Mouse (Mus musculus): ENCODE results near the gene Tagln. TPM values are rescaled to one million over a fixed set of nuclear protein-coding genes. Genes with fewer than 3 reads are reported as not detected.

Gene Tagln
- total and polyA plus RNA-seq, 3 experiments = 0.42 to 1.1 TPM; not detected in 1

DNA sequence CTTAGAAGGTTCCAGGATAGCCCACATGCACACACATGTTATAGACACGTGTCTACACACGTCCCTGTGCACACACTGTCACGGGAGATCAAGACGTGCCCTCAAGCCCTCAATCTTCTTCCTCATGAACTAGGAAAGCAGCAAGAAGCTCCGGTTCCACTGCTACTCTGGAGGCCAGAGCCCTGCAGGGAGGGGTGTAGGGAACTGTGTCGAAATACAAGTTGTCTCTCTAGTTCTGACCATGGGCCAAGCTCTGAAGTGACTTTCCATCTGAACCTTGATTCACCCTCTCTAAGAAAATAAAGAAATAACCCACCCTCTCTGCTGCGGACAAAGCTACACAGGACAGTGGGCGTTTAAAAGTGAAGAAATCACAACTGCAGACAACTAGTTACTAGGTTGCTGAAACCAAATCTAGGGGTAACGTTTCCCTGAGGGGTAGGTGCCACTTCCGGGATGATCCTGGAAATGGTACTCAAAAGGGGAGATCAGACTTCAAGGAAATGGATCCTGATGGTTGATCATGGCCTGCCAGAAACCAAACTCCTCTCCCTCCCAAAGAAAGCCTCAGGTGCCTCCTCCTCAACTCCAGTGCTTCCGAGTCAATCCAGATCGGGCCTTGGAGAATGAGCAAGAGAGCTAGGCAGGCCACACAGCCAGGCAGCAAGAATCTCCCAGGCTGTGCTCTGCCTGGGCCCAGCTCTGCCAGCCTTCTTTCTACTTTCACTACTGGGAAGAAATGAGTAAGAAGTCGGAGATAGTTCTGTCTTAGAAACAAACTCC is 17.8 kb upstream of the Tagln start:
- H3K36me3 ChIP-seq (ENCODE audit: control insufficient read depth in 1 of 2, insufficient read depth in 2 of 2, low read length in 2 of 2) = peaks cover 2 to 4% of the 10 kb centered on the region in 2 experiments; a peak in 2 of 4 replicates
- peak overlapping the region; percentile 81 for H3K9ac ChIP-seq (ENCODE audit: control insufficient read depth, low read depth, low read length, poor library complexity, severe bottlenecking)
- no peaks in the 10 kb centered on the region for H3K9me3 ChIP-seq (replicated peaks; ENCODE audit: insufficient read depth, low read length)
- TF ChIP-seq EP300 (IDR thresholded peaks at IDR 0.05; ENCODE audit: low read depth in 1 of 2, low read length in 2 of 2) = no peak
- TF ChIP-seq USF2 (IDR thresholded peaks at IDR 0.05; ENCODE audit: borderline replicate concordance in 1 of 2, insufficient read depth in 1 of 2, low read depth in 1 of 2, low read length in 2 of 2) = no peak
- no peak for TF ChIP-seq GABPA (IDR thresholded peaks at IDR 0.05; ENCODE audit: low read depth, low read length)
- no peak for TF ChIP-seq RAD21 (IDR thresholded peaks at IDR 0.05; ENCODE audit: low read depth, low read length)
- no peak for TF ChIP-seq GATA1 (IDR thresholded peaks at IDR 0.05; ENCODE audit: low read depth, low read length)
- TF ChIP-seq ETS1 (IDR thresholded peaks at IDR 0.05; ENCODE audit: low read depth, low read length) = no peak
- TF ChIP-seq USF1 (IDR thresholded peaks at IDR 0.05; ENCODE audit: low read depth, low read length) = no peak
- no peak for TF ChIP-seq MAFK (IDR thresholded peaks at IDR 0.05; ENCODE audit: borderline replicate concordance, low read depth, low read length)
- H3K27ac ChIP-seq (ENCODE audit: control insufficient read depth, low read depth, low read length) = peak overlapping the region; percentile 28; the same call in 1 of the 2 replicates
- H3K4me3 ChIP-seq (ENCODE audit: control insufficient read depth in 1 of 2, insufficient read depth in 1 of 2, low read depth in 2 of 2, low read length in 2 of 2) = peak overlapping the region; percentile 84 to 87
- H3K79me2 ChIP-seq (ENCODE audit: control insufficient read depth, insufficient read depth, low read length, poor library complexity) = peaks cover 12% of the 10 kb centered on the region
- DNase-seq (ENCODE audit: low read depth, low spot score) = no peak
- H3K27me3 ChIP-seq (ENCODE audit: control insufficient read depth in 1 of 2, insufficient read depth in 2 of 2, low read length in 2 of 2) = no peaks in the 10 kb centered on the region
- H3K4me1 ChIP-seq (ENCODE audit: control insufficient read depth in 1 of 2, insufficient read depth in 2 of 2, low read length in 2 of 2) = peaks cover 2 to 11% of the 10 kb centered on the region in 2 experiments; a peak in 2 of 4 replicates

DNA sequence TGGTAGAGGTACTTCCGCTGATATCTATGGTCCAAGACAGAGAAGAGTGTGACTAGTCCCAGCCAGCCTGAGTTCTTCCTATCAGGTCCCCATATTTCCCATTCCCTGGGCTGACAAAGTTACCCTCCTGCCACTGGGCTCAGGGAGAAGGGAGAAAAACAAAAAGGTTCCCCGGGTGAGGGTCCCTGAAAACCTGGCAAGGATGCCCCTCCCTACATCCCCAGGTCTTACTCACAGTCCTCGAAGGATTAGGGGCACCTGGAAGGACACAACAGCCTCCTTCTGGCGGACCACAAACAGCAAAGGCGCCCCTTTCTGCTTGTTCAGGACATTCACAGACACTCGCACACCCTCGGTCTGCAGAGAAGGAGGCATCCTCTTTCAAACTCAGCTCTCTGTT is 17.0 kb upstream of the Tagln start:
- no peaks in the 10 kb centered on the region for H3K27me3 ChIP-seq (ENCODE audit: control insufficient read depth in 1 of 2, insufficient read depth in 2 of 2, low read length in 2 of 2)
- H3K79me2 ChIP-seq (ENCODE audit: control insufficient read depth, insufficient read depth, low read length, poor library complexity) = peaks cover 12% of the 10 kb centered on the region
- DNase-seq (ENCODE audit: low read depth, low spot score) = no peak
- H3K4me3 ChIP-seq (ENCODE audit: control insufficient read depth in 1 of 2, insufficient read depth in 1 of 2, low read depth in 2 of 2, low read length in 2 of 2) = no peak overlapping the region
- H3K4me1 ChIP-seq (ENCODE audit: control insufficient read depth in 1 of 2, insufficient read depth in 2 of 2, low read length in 2 of 2) = peaks cover 2 to 11% of the 10 kb centered on the region in 2 experiments; a peak in 2 of 4 replicates
- H3K9me3 ChIP-seq (replicated peaks; ENCODE audit: insufficient read depth, low read length) = no peaks in the 10 kb centered on the region
- H3K9ac ChIP-seq (ENCODE audit: control insufficient read depth, low read depth, low read length, poor library complexity, severe bottlenecking) = no peak overlapping the region
- H3K36me3 ChIP-seq (ENCODE audit: control insufficient read depth in 1 of 2, insufficient read depth in 2 of 2, low read length in 2 of 2) = peaks cover 2 to 4% of the 10 kb centered on the region in 2 experiments; a peak in 3 of 4 replicates
- TF ChIP-seq ZC3H11A (IDR thresholded peaks at IDR 0.05; ENCODE audit: low read depth, low read length) = no peak
- TF ChIP-seq UBTF (IDR thresholded peaks at IDR 0.05; ENCODE audit: borderline replicate concordance, insufficient read depth, low read depth, low read length) = no peak
- TF ChIP-seq GABPA (IDR thresholded peaks at IDR 0.05; ENCODE audit: low read depth, low read length) = no peak
- TF ChIP-seq EP300 (IDR thresholded peaks at IDR 0.05; ENCODE audit: low read depth in 1 of 2, low read length in 2 of 2) = no peak
- TF ChIP-seq POLR2AphosphoS2 (IDR thresholded peaks at IDR 0.05; ENCODE audit: low read length) = no peak
- no peak for TF ChIP-seq TAL1 (IDR thresholded peaks at IDR 0.05; ENCODE audit: low read length)
- TF ChIP-seq HCFC1 (IDR thresholded peaks at IDR 0.05; ENCODE audit: low read depth, low read length) = no peak
- no peak for TF ChIP-seq MEF2A (IDR thresholded peaks at IDR 0.05; ENCODE audit: extremely low read depth, insufficient replicate concordance, low read depth, low read length, poor library complexity, severe bottlenecking)
- no peak for TF ChIP-seq KAT2A (conservative IDR thresholded peaks at IDR 0.05; ENCODE audit: low read depth, low read length)
- TF ChIP-seq NRF1 (IDR thresholded peaks at IDR 0.05; ENCODE audit: insufficient read depth, low read depth, low read length, poor library complexity, severe bottlenecking) = no peak
- TF ChIP-seq TBP (IDR thresholded peaks at IDR 0.05; ENCODE audit: low read depth, low read length) = no peak
- no peak for TF ChIP-seq E2F4 (IDR thresholded peaks at IDR 0.05; ENCODE audit: borderline replicate concordance, low read depth, low read length)
- no peak overlapping the region for H3K27ac ChIP-seq (ENCODE audit: control insufficient read depth, low read depth, low read length)
